In the genomic region with DNA sequence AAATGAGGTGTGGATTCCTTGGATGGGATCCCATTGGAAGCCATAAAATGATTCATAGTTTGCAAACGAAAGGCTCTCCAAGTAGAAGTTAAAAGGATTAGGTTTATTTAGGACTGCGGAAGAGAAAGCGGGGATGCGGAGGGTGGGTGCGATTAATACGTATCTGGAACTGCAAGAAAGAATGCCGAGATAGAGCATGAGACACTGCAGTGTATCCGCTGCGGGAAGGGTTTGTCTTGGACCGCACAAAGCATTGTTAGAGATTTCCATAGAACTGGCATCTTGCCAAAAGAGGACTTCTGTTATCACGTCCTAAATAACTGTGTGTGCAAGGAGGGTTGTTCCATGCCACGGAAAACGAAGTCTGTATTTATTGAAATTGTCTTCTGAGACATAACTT, we compare ENCODE assay signal across 12 mouse cellular contexts.
A peak's percentile ranks its signal among the peaks of the same experiment; 100 is the strongest.
DNase-seq lines count a peak whose midpoint lies in the region; ATAC-seq lines count a peak whose summit lies in the region.
"Had no signal": no experiment of that assay in that cellular context is flagged by ENCODE, and none has a peak within 500 bp of the region (broad histone marks: within the 10 kb centered on the region; RNA-seq: fewer than 3 reads in every experiment).

No protein-coding gene starts in this region.

- no peaks in the 10 kb centered on the region for H3K27me3 ChIP-seq in heart, embryonic 13.5 days (replicated peaks)
- H3K27me3 ChIP-seq in stomach, embryonic 15.5 days (replicated peaks), result no peaks in the 10 kb centered on the region
- H3K27me3 ChIP-seq: hindbrain, embryonic 12.5 days; limb, embryonic 13.5 days; neural tube, embryonic 13.5 days had no signal

- no peak for ATAC-seq in heart, embryonic 13.5 days (ENCODE audit: extremely low read depth, insufficient number of reproducible peaks, low FRiP score, low TSS enrichment)
- no peak for ATAC-seq in stomach, embryonic 15.5 days (ENCODE audit: insufficient read depth, low FRiP score, low read depth)

- 49% methylated on average over 13 of the region's 13 CpGs for WGBS in heart, embryonic 13.5 days
- 42% methylated on average over 13 of the region's 13 CpGs for WGBS in stomach, embryonic 15.5 days

- no peak overlapping the region for H3K9ac ChIP-seq in heart, embryonic 13.5 days
- H3K9ac ChIP-seq in stomach, embryonic 15.5 days, result no peak overlapping the region
- H3K9ac ChIP-seq: hindbrain, embryonic 12.5 days; limb, embryonic 13.5 days; neural tube, embryonic 13.5 days had no signal

- no peaks in the 10 kb centered on the region for H3K9me3 ChIP-seq in heart, embryonic 13.5 days
- H3K9me3 ChIP-seq in stomach, embryonic 15.5 days, result no peaks in the 10 kb centered on the region
- H3K9me3 ChIP-seq: hindbrain, embryonic 12.5 days; limb, embryonic 13.5 days; neural tube, embryonic 13.5 days had no signal

- peak overlapping the region; percentile 16; the same call in 1 of the 2 replicates for H3K4me3 ChIP-seq in heart, embryonic 13.5 days
- H3K4me3 ChIP-seq in stomach, embryonic 15.5 days (replicated peaks), result no peak overlapping the region
- H3K4me3 ChIP-seq: hindbrain, embryonic 12.5 days; limb, embryonic 13.5 days; neural tube, embryonic 13.5 days had no signal

- H3K36me3 ChIP-seq in heart, embryonic 13.5 days, result no peaks in the 10 kb centered on the region
- no peaks in the 10 kb centered on the region for H3K36me3 ChIP-seq in stomach, embryonic 15.5 days
- H3K36me3 ChIP-seq: hindbrain, embryonic 12.5 days; limb, embryonic 13.5 days; neural tube, embryonic 13.5 days had no signal

- DNase-seq in kidney, postnatal 10 days, result peak; percentile 4
- no peak for DNase-seq in kidney, adult 8-10 months
- peak; percentile 2 to 4 for DNase-seq in right cerebral cortex, adult 2 months (ENCODE audit: low spot score in 2 of 2)
- DNase-seq in right cerebral cortex, postnatal 36 days (ENCODE audit: low spot score in 2 of 2), result no peak
- no peak for DNase-seq in adrenal gland, postnatal 14 days
- DNase-seq in cerebellum, adult 11 months, result no peak
- DNase-seq: embryo, embryonic 11 days had no signal

- H3K4me1 ChIP-seq in heart, embryonic 13.5 days, result peaks cover 16% of the 10 kb centered on the region
- no peaks in the 10 kb centered on the region for H3K4me1 ChIP-seq in stomach, embryonic 15.5 days
- H3K4me1 ChIP-seq: hindbrain, embryonic 12.5 days; neural tube, embryonic 13.5 days had no signal

- H3K4me2 ChIP-seq in heart, embryonic 13.5 days, result peak overlapping the region; percentile 48
- H3K4me2 ChIP-seq in stomach, embryonic 15.5 days, result peak overlapping the region; percentile 1; the same call in 1 of the 2 replicates
- H3K4me2 ChIP-seq: hindbrain, embryonic 12.5 days; limb, embryonic 13.5 days; neural tube, embryonic 13.5 days had no signal

- H3K27ac ChIP-seq in heart, embryonic 13.5 days (replicated peaks), result peak overlapping the region; percentile 70
- no peak overlapping the region for H3K27ac ChIP-seq in stomach, embryonic 15.5 days
- H3K27ac ChIP-seq: hindbrain, embryonic 12.5 days; limb, embryonic 13.5 days; neural tube, embryonic 13.5 days had no signal

Comparison
In these comparisons a context has a peak if more than half of its experiments do, and no peak if none do; other contexts are left out.
1. DNase-seq: peak in kidney, postnatal 10 days (single experiment) and right cerebral cortex, adult 2 months (2 of 2); none in kidney, adult 8-10 months (0 of 2), right cerebral cortex, postnatal 36 days (0 of 2), adrenal gland, postnatal 14 days (single experiment) and cerebellum, adult 11 months (single experiment).